Mouse (Mus musculus) kidney, adult 2 months (tissue): ENCODE measurements around the gene Fbln1.

Source experiments
- CTCF ChIP-seq: fragments of 200-500 bp; conservative IDR thresholded peaks from 2 replicates; pipeline ENCODE4 v1.5.1; 2011; ENCODE audit warnings: low read depth, mild to moderate bottlenecking, control low read depth, low read length, moderate library complexity, mixed read lengths; ENCODE audit not compliant: insufficient read depth, insufficient read length
- POLR2A ChIP-seq: fragments of 200-500 bp; IDR thresholded peaks from one replicate; pipeline ENCODE4 v1.6.1; 2011; ENCODE audit warnings: low read depth, low read length, control low read depth

DNA sequence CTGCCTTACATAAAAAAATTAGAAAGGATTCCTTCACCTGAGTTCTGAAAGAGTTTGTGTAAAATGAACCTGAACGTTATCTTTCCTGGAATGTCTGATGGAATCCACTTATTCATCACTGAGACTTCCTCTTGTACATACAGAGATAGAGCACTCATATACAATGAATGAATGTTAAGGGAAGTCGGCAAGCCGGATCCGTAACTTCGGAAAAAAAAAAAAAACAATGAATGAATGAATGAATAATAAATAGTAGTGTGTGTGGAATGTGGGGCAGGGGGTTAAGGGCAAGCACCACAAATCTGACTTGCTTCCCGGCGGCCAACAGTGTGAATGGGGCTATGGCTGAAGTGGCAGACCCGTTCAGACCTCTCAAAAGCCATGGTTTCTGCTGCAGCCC is 28.2 kb upstream of the Fbln1 start:
- no peak for TF ChIP-seq CTCF
- TF ChIP-seq POLR2A = no peak
